Mouse (Mus musculus) brain, embryonic 14.5 days (tissue): Measurements from ENCODE around the gene Klk1b4.

Source experiments
- CTCF ChIP-seq: fragments of 200-500 bp; IDR thresholded peaks from 2 replicates; pipeline ENCODE4 v1.5.1; 2012; ENCODE audit warnings: inconsistent platforms, mild to moderate bottlenecking, moderate library complexity, borderline replicate concordance; ENCODE audit not compliant: insufficient read depth, insufficient read length; ENCODE audit errors: extremely low read depth
- POLR2A ChIP-seq: fragments of 200-500 bp; IDR thresholded peaks from 2 replicates; pipeline ENCODE4 v1.6.1; 2012; ENCODE audit warnings: mild to moderate bottlenecking, inconsistent platforms, borderline replicate concordance; ENCODE audit not compliant: poor library complexity, insufficient read depth, insufficient read length, severe bottlenecking; ENCODE audit errors: extremely low read depth

- TF ChIP-seq CTCF, result no peak
- no peak for TF ChIP-seq POLR2A
Observed at GRCm38 (mm10) chr7:44247971-44248370, 40.7 kb downstream of the Klk1b4 start.
